Mouse (Mus musculus) WW6 (cell line): ENCODE measurements at regions not wholly inside any gene's neighbourhood (a gene's known extent, or its start where the extent isn't known, plus 50 kb on each side); places are given as distances from the start of the nearest gene placed in this dataset.

Experiments
- DNase-seq: peaks from one replicate; pipeline ENCODE4 v3.0.0-alpha.2; 2013; ENCODE audit warnings: low read depth, low spot score

GRCm38 (mm10) chr10:66796296-66796695, 299.6 kb upstream of the Jmjd1c start:
- no peak for DNase-seq

GRCm38 (mm10) chr10:66802691-66803090, 293.2 kb upstream of the Jmjd1c start:
- no peak for DNase-seq

- no peak for DNase-seq
Observed at GRCm38 (mm10) chr10:66807261-66807968, 288.5 kb upstream of the Jmjd1c start.

- no peak for DNase-seq
Observed at GRCm38 (mm10) chr10:66812515-66813260, 283.2 kb upstream of the Jmjd1c start.

GRCm38 (mm10) chr10:66813850-66814564, 281.9 kb upstream of the Jmjd1c start:
- no peak for DNase-seq

- peak; percentile 63 for DNase-seq
Observed at GRCm38 (mm10) chr10:66814565-66815201, 281.2 kb upstream of the Jmjd1c start.

GRCm38 (mm10) chr10:66815951-66816350, 280.0 kb upstream of the Jmjd1c start:
- no peak for DNase-seq

GRCm38 (mm10) chr10:66816776-66817175, 279.1 kb upstream of the Jmjd1c start:
- no peak for DNase-seq

- DNase-seq, result no peak
Observed at GRCm38 (mm10) chr10:66817876-66818275, 278.0 kb upstream of the Jmjd1c start.

- DNase-seq, result no peak
Observed at GRCm38 (mm10) chr10:66819517-66819916, 276.4 kb upstream of the Jmjd1c start.

GRCm38 (mm10) chr10:66825737-66826136, 270.2 kb upstream of the Jmjd1c start:
- no peak for DNase-seq

GRCm38 (mm10) chr10:66826327-66826726, 269.6 kb upstream of the Jmjd1c start:
- DNase-seq, result no peak

- DNase-seq, result no peak
Observed at GRCm38 (mm10) chr10:66834974-66835373, 261.0 kb upstream of the Jmjd1c start.

- DNase-seq, result no peak
Observed at GRCm38 (mm10) chr10:66839058-66839457, 256.9 kb upstream of the Jmjd1c start.

GRCm38 (mm10) chr10:66843258-66843657, 252.7 kb upstream of the Jmjd1c start:
- no peak for DNase-seq

- no peak for DNase-seq
Observed at GRCm38 (mm10) chr10:66848778-66849177, 247.1 kb upstream of the Jmjd1c start.

- DNase-seq, result no peak
Observed at GRCm38 (mm10) chr10:66849681-66850080, 246.2 kb upstream of the Jmjd1c start.

- DNase-seq, result no peak
Observed at GRCm38 (mm10) chr10:66850972-66851478, 244.9 kb upstream of the Jmjd1c start.

- no peak for DNase-seq
Observed at GRCm38 (mm10) chr10:66851841-66852240, 244.1 kb upstream of the Jmjd1c start.

- no peak for DNase-seq
Observed at GRCm38 (mm10) chr10:66852708-66853107, 243.2 kb upstream of the Jmjd1c start.

GRCm38 (mm10) chr10:66853258-66853657, 242.7 kb upstream of the Jmjd1c start:
- peak; percentile 43 for DNase-seq

GRCm38 (mm10) chr10:66854895-66855294, 241.0 kb upstream of the Jmjd1c start:
- no peak for DNase-seq
